Mouse (Mus musculus): ENCODE measurements at regions not wholly inside any gene's neighbourhood (a gene's known extent, or its start where the extent isn't known, plus 50 kb on each side); places are given as distances from the start of the nearest gene placed in this dataset.

- DNase-seq (ENCODE audit: low read depth, low spot score): no peak
These were observed 73.9 kb upstream of the Tenm2 start for GRCm38 (mm10) chr11:37309691-37310090.

GRCm38 (mm10) chr11:37306656-37307055, 70.9 kb upstream of the Tenm2 start:
- no peak for DNase-seq (ENCODE audit: low read depth, low spot score)
